Mouse (Mus musculus): ENCODE results near the gene Srebf2. TPM values are rescaled to one million over a fixed set of nuclear protein-coding genes. Genes with fewer than 3 reads are reported as not detected.

The Srebf2 gene
- polyA plus RNA-seq, 2 experiments = 29.3 to 30.8 TPM

DNA sequence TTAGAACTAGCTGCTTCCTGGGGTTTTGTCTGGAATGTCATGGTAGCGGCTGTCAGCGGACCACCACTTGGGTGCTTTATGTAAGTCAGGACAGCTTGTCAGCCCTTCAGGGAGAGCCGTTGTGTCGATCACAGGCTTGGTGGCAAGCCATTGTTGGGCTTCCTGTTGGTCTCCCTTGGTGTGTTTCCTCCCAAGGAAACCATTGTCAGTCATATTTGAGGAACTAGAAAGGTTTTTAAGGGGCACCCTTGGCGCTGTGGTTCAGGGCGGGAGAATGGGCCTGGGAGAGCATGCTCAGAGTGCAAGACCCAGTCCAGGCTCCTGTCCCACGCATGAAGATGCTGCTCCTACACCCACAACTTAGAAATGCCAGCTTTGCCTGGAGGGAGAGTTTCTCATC lies 51.4 kb downstream of the Srebf2 start:
- H3K9ac ChIP-seq (replicated peaks) = no peak overlapping the region
- DNase-seq (ENCODE audit: low read depth in 3 of 3, low spot score in 3 of 3) = no peak
- no peak overlapping the region for H3K27ac ChIP-seq
- no peaks in the 10 kb centered on the region for H3K9me3 ChIP-seq (ENCODE audit: control insufficient read depth, low read length)
- WGBS (ENCODE audit: insufficient replicate concordance) = 56% methylated on average over 7 of the region's 7 CpGs
- H3K27me3 ChIP-seq (ENCODE audit: control insufficient read depth, insufficient read depth, low read length) = no peaks in the 10 kb centered on the region
- no peak overlapping the region for H3K4me3 ChIP-seq (ENCODE audit: insufficient read depth in 1 of 2, low read depth in 2 of 2, low read length in 2 of 2)
- TF ChIP-seq EP300 (IDR thresholded peaks at IDR 0.05; ENCODE audit: low read depth) (no peak), CTCF (IDR thresholded peaks at IDR 0.05; ENCODE audit: low read depth) (no peak)
- no peak overlapping the region for H3K4me2 ChIP-seq (ENCODE audit: low read depth)
- ATAC-seq (ENCODE audit: insufficient read depth) = no peak
- H3K36me3 ChIP-seq (replicated peaks; ENCODE audit: control insufficient read depth, insufficient read depth, low read depth) = peaks cover 61% of the 10 kb centered on the region
- no peaks in the 10 kb centered on the region; a peak in 1 of 4 replicates for H3K4me1 ChIP-seq (replicated peaks; ENCODE audit: control insufficient read depth in 2 of 2, insufficient read depth in 2 of 2, low read length in 1 of 2)

- ATAC-seq (ENCODE audit: insufficient read depth) = no peak
Measured at GRCm38 (mm10) chr15:82199546-82199945, 52.6 kb downstream of the Srebf2 start.

GRCm38 (mm10) chr15:82202086-82202485 lies 55.1 kb downstream of the Srebf2 start:
- 87% methylated on average over 6 of the region's 6 CpGs for WGBS (ENCODE audit: insufficient replicate concordance)
- no peak for ATAC-seq (ENCODE audit: insufficient read depth)
- Histone ChIP-seq H3K27me3 (ENCODE audit: control insufficient read depth, insufficient read depth, low read length) (peaks cover 1% of the 10 kb centered on the region), H3K9me3 (ENCODE audit: control insufficient read depth, low read length) (no peaks in the 10 kb centered on the region), H3K9ac (replicated peaks) (no peak overlapping the region), H3K36me3 (replicated peaks; ENCODE audit: control insufficient read depth, insufficient read depth, low read depth) (peaks cover 47% of the 10 kb centered on the region), H3K4me2 (ENCODE audit: low read depth) (no peak overlapping the region), H3K4me3 (ENCODE audit: insufficient read depth in 1 of 2, low read depth in 2 of 2, low read length in 2 of 2) (no peak overlapping the region), H3K4me1 (replicated peaks; ENCODE audit: control insufficient read depth in 2 of 2, insufficient read depth in 2 of 2, low read length in 1 of 2) (no peaks in the 10 kb centered on the region; a peak in 1 of 4 replicates), H3K27ac (no peak overlapping the region)
- no peak for TF ChIP-seq CTCF (IDR thresholded peaks at IDR 0.05; ENCODE audit: low read depth)
- no peak for TF ChIP-seq EP300 (IDR thresholded peaks at IDR 0.05; ENCODE audit: low read depth)
- DNase-seq (ENCODE audit: low read depth in 3 of 3, low spot score in 3 of 3) = no peak

More at GRCm38 (mm10) chr15:82199546-82199945, 52.6 kb downstream of the Srebf2 start:
- Histone ChIP-seq H3K9ac (replicated peaks) (no peak overlapping the region), H3K9me3 (ENCODE audit: control insufficient read depth, low read length) (no peaks in the 10 kb centered on the region), H3K4me3 (ENCODE audit: insufficient read depth in 1 of 2, low read depth in 2 of 2, low read length in 2 of 2) (no peak overlapping the region), H3K36me3 (replicated peaks; ENCODE audit: control insufficient read depth, insufficient read depth, low read depth) (peaks cover 56% of the 10 kb centered on the region), H3K27me3 (ENCODE audit: control insufficient read depth, insufficient read depth, low read length) (no peaks in the 10 kb centered on the region), H3K4me2 (ENCODE audit: low read depth) (no peak overlapping the region), H3K27ac (no peak overlapping the region), H3K4me1 (replicated peaks; ENCODE audit: control insufficient read depth in 2 of 2, insufficient read depth in 2 of 2, low read length in 1 of 2) (no peaks in the 10 kb centered on the region; a peak in 1 of 4 replicates)
- TF ChIP-seq CTCF (IDR thresholded peaks at IDR 0.05; ENCODE audit: low read depth) = no peak
- no peak for TF ChIP-seq EP300 (IDR thresholded peaks at IDR 0.05; ENCODE audit: low read depth)
- WGBS (ENCODE audit: insufficient replicate concordance) = 88% methylated on average over 12 of the region's 12 CpGs
- no peak for DNase-seq (ENCODE audit: low read depth in 3 of 3, low spot score in 3 of 3)

GRCm38 (mm10) chr15:82203090-82203489 lies 56.1 kb downstream of the Srebf2 start:
- Histone ChIP-seq H3K9ac (replicated peaks) (no peak overlapping the region), H3K27ac (no peak overlapping the region), H3K27me3 (ENCODE audit: control insufficient read depth, insufficient read depth, low read length) (peaks cover 10% of the 10 kb centered on the region), H3K4me3 (ENCODE audit: insufficient read depth in 1 of 2, low read depth in 2 of 2, low read length in 2 of 2) (no peak overlapping the region), H3K9me3 (ENCODE audit: control insufficient read depth, low read length) (no peaks in the 10 kb centered on the region), H3K4me2 (ENCODE audit: low read depth) (no peak overlapping the region), H3K36me3 (replicated peaks; ENCODE audit: control insufficient read depth, insufficient read depth, low read depth) (peaks cover 38% of the 10 kb centered on the region), H3K4me1 (replicated peaks; ENCODE audit: control insufficient read depth in 2 of 2, insufficient read depth in 2 of 2, low read length in 1 of 2) (no peaks in the 10 kb centered on the region; a peak in 1 of 4 replicates)
- no peak for DNase-seq (ENCODE audit: low read depth in 3 of 3, low spot score in 3 of 3)
- TF ChIP-seq CTCF (IDR thresholded peaks at IDR 0.05; ENCODE audit: low read depth) = no peak
- TF ChIP-seq EP300 (IDR thresholded peaks at IDR 0.05; ENCODE audit: low read depth) = no peak
- WGBS (ENCODE audit: insufficient replicate concordance) = 89% methylated on average over 10 of the region's 10 CpGs
- ATAC-seq (ENCODE audit: insufficient read depth) = no peak

GRCm38 (mm10) chr15:82203611-82204351 lies 56.8 kb downstream of the Srebf2 start:
- DNase-seq (ENCODE audit: low read depth in 3 of 3, low spot score in 3 of 3) (no peak), ATAC-seq (ENCODE audit: insufficient read depth) (no peak)
- Histone ChIP-seq H3K4me3 (ENCODE audit: insufficient read depth in 1 of 2, low read depth in 2 of 2, low read length in 2 of 2) (no peak overlapping the region), H3K27ac (no peak overlapping the region), H3K4me2 (ENCODE audit: low read depth) (no peak overlapping the region), H3K9me3 (ENCODE audit: control insufficient read depth, low read length) (no peaks in the 10 kb centered on the region), H3K36me3 (replicated peaks; ENCODE audit: control insufficient read depth, insufficient read depth, low read depth) (peaks cover 38% of the 10 kb centered on the region), H3K9ac (replicated peaks) (no peak overlapping the region), H3K4me1 (replicated peaks; ENCODE audit: control insufficient read depth in 2 of 2, insufficient read depth in 2 of 2, low read length in 1 of 2) (no peaks in the 10 kb centered on the region), H3K27me3 (ENCODE audit: control insufficient read depth, insufficient read depth, low read length) (peaks cover 14% of the 10 kb centered on the region)
- WGBS (ENCODE audit: insufficient replicate concordance) = 86% methylated on average over 20 of the region's 20 CpGs
- no peak for TF ChIP-seq EP300 (IDR thresholded peaks at IDR 0.05; ENCODE audit: low read depth)
